Mouse (Mus musculus) bone marrow, adult 2 months (tissue): ENCODE results near the gene Ube2v1. TPM values are rescaled to one million over a fixed set of nuclear protein-coding genes. Genes with fewer than 3 reads are reported as not detected.
A peak's percentile ranks its signal among the peaks of the same experiment; 100 is the strongest.

Experiments
- H3K27ac ChIP-seq: fragments of 200-500 bp; 2 replicates; pipeline ENCODE4 v1.5.1; 2012; ENCODE audit warnings: low read depth, mild to moderate bottlenecking, control low read depth, inconsistent platforms, low read length; ENCODE audit not compliant: control insufficient read depth, poor library complexity, insufficient read depth
- H3K4me1 ChIP-seq: fragments of 200-500 bp; 2 replicates; pipeline ENCODE4 v1.6.1; 2011; ENCODE audit warnings: low read length; ENCODE audit not compliant: control insufficient read depth, insufficient read depth
- H3K4me3 ChIP-seq: fragments of 200-500 bp; replicated peaks from 2 replicates; pipeline ENCODE3; 2011; ENCODE audit warnings: mild to moderate bottlenecking, low read depth, low read length, control low read depth; ENCODE audit not compliant: control insufficient read depth
- CTCF ChIP-seq: fragments of 200-500 bp; IDR thresholded peaks from 2 replicates; pipeline ENCODE4 v1.5.1; 2011; ENCODE audit warnings: low read length, control low read depth; ENCODE audit not compliant: control insufficient read depth, insufficient read depth
- POLR2A ChIP-seq: fragments of 200-500 bp; IDR thresholded peaks from 2 replicates; pipeline ENCODE4 v1.6.1; 2011; ENCODE audit warnings: low read depth, mild to moderate bottlenecking, control low read depth, low read length, borderline replicate concordance; ENCODE audit not compliant: control insufficient read depth
- WGBS: fragments of 180-500 bp; shearing (Covaris S2); methylation state at CpG from one replicate; pipeline ENCODE4 v1.1.7; 2018; 5-methylcytosine and 5-hydroxymethylcytosine counted together
- polyA plus RNA-seq: library from polyadenylated mRNA; stranded (reverse); fragments of >200 nt; gene quantifications from 2 replicates; pipeline ENCODE4 v1.2.4, GENCODE M21; 2011; ENCODE audit warnings: low replicate concordance; ENCODE audit not compliant: missing spikeins, insufficient read depth, insufficient read length

Gene Ube2v1
- polyA plus RNA-seq, 1 experiment = 124 TPM

GRCm38 (mm10) chr2:167632731-167633536 lies 1.0 kb upstream of the Ube2v1 start:
- 61% methylated on average over 12 of the region's 12 CpGs for WGBS
- Histone ChIP-seq H3K4me1 (peaks cover 4% of the 10 kb centered on the region; the same call in 1 of the 2 replicates), H3K27ac (peak overlapping the region; percentile 97), H3K4me3 (peak overlapping the region; percentile 80)
- no peak for TF ChIP-seq POLR2A
- TF ChIP-seq CTCF = no peak

- Histone ChIP-seq H3K4me3 (peak overlapping the region; percentile 49), H3K4me1 (peaks cover 6% of the 10 kb centered on the region), H3K27ac (peak overlapping the region; percentile 97)
- TF ChIP-seq POLR2A (no peak), CTCF (no peak)
- WGBS = 0% methylated on average over 31 of the region's 31 CpGs
Observed at GRCm38 (mm10) chr2:167631181-167631590, 709 bp downstream of the Ube2v1 start.

GRCm38 (mm10) chr2:167630421-167630820 lies 1.5 kb downstream of the Ube2v1 start:
- WGBS = 56% methylated on average over 5 of the region's 5 CpGs
- H3K4me1 ChIP-seq = peaks cover 6% of the 10 kb centered on the region
- TF ChIP-seq POLR2A (no peak), CTCF (no peak)

GRCm38 (mm10) chr2:167629665-167630209 lies 2.2 kb downstream of the Ube2v1 start:
- Histone ChIP-seq H3K4me1 (peaks cover 6% of the 10 kb centered on the region), H3K27ac (peak overlapping the region; percentile 93), H3K4me3 (peak overlapping the region; percentile 54)
- WGBS = 77% methylated on average over 11 of the region's 11 CpGs
- TF ChIP-seq CTCF (no peak), POLR2A (no peak)

More at GRCm38 (mm10) chr2:167630421-167630820, 1.5 kb downstream of the Ube2v1 start:
- Histone ChIP-seq H3K4me3 (peak overlapping the region; percentile 49), H3K27ac (peak overlapping the region; percentile 93)

GRCm38 (mm10) chr2:167628872-167629271 lies 3.0 kb downstream of the Ube2v1 start:
- TF ChIP-seq POLR2A (peak; percentile 92), CTCF (no peak)
- peak overlapping the region; percentile 54 for H3K4me3 ChIP-seq
- WGBS = 39% methylated on average over 4 of the region's 4 CpGs

GRCm38 (mm10) chr2:167627019-167627418 lies 4.9 kb downstream of the Ube2v1 start:
- TF ChIP-seq CTCF (no peak), POLR2A (no peak)
- Histone ChIP-seq H3K4me1 (peaks cover 7% of the 10 kb centered on the region), H3K4me3 (no peak overlapping the region), H3K27ac (no peak overlapping the region; the same call in 1 of the 2 replicates)
- 75% methylated on average over 7 of the region's 7 CpGs for WGBS

More at GRCm38 (mm10) chr2:167628872-167629271, 3.0 kb downstream of the Ube2v1 start:
- Histone ChIP-seq H3K27ac (peak overlapping the region; percentile 93), H3K4me1 (peaks cover 6% of the 10 kb centered on the region)

GRCm38 (mm10) chr2:167625670-167626069 lies 6.2 kb downstream of the Ube2v1 start:
- Histone ChIP-seq H3K4me1 (peaks cover 7% of the 10 kb centered on the region), H3K27ac (no peak overlapping the region), H3K4me3 (no peak overlapping the region)
- no peak for TF ChIP-seq POLR2A
- TF ChIP-seq CTCF = no peak
- 75% methylated on average over 2 of the region's 2 CpGs for WGBS

- H3K4me1 ChIP-seq = peaks cover 5% of the 10 kb centered on the region
- no peak overlapping the region for H3K4me3 ChIP-seq
- WGBS = 91% methylated on average over 5 of the region's 6 CpGs
- no peak overlapping the region; the same call in 1 of the 2 replicates for H3K27ac ChIP-seq
- TF ChIP-seq CTCF (no peak), POLR2A (no peak)
Observed at GRCm38 (mm10) chr2:167624368-167625075, 7.4 kb downstream of the Ube2v1 start.
